Mouse (Mus musculus): ENCODE data around the gene 4930522H14Rik.

DNA sequence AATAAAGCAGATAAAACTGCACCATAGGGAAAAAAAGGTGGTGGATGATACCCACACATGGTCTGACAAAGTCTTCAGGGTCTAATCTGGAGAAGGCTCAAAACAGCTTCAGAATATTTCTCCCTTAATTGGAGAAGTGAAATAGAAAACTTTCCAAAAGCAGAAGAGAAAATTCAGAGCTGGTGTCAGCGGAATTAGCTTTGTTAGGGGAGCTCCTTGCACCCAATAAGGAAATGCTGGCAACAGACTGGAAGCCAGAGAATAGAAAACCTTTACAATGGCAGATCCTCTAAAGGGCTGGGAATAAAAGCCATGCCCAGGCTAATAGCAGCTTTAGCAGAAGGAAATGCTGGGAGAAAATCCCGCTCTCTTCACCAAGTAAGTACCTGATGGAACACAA, 15.4 kb upstream of the 4930522H14Rik start:
- no peak for TF ChIP-seq GATA1 (IDR thresholded peaks at IDR 0.05; ENCODE audit: borderline replicate concordance, low read length)
- TF ChIP-seq CTCF (IDR thresholded peaks at IDR 0.05; ENCODE audit: low read depth, low read length): no peak
- TF ChIP-seq POLR2AphosphoS5 (IDR thresholded peaks at IDR 0.05; ENCODE audit: insufficient replicate concordance, low read depth, low read length): no peak
- no peak for TF ChIP-seq TAL1 (conservative IDR thresholded peaks at IDR 0.05; ENCODE audit: low read depth, low read length)
- no peak for TF ChIP-seq GATA2 (IDR thresholded peaks at IDR 0.05; ENCODE audit: borderline replicate concordance, low read depth, low read length)

Data from G1E (cell line).